In the genomic region with DNA sequence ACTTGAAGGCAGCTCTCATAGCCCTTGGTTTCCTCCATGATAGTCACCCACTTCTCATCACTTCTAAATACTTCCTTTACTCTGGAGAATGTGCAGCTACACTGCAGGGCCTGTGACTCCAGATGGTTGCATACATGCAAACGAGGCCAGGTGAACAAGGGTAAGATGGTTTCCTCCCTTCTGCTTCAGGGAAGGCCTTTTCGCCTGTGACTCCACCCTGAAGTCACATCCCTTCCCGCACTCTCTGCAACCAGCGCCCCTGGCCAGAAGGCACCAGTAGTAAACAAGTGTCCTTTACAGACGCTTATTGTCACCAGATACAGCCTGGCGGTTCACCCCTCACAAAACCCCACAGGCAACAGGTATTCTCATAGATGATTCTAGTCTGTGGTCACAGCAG, we compare ENCODE assay signal across 7 mouse cellular contexts. TPM values are rescaled to one million over a fixed set of nuclear protein-coding genes. Genes with fewer than 3 reads are reported as not detected.
DNase-seq lines count a peak whose midpoint lies in the region; ATAC-seq and TF ChIP-seq lines count a peak whose summit lies in the region.

No protein-coding gene starts in this region.

- no peak for TF ChIP-seq POLR2A in testis, adult 2 months (IDR thresholded peaks at IDR 0.05; ENCODE audit: control insufficient read depth, low read depth, low read length)

- no peaks in the 10 kb centered on the region for H3K27me3 ChIP-seq in testis, adult 2 months (ENCODE audit: control insufficient read depth, insufficient read depth, low read length)
- peaks cover 4% of the 10 kb centered on the region; the same call in 1 of the 2 replicates for H3K27me3 ChIP-seq in heart, embryonic 16.5 days (ENCODE audit: control insufficient read depth, insufficient read depth, low read length)
- peaks cover 24% of the 10 kb centered on the region for H3K27me3 ChIP-seq in liver, postnatal 0 days (ENCODE audit: insufficient read depth, low read length)

- no peak for ATAC-seq in heart, embryonic 16.5 days (replicated peaks; ENCODE audit: extremely low read depth, insufficient read depth, low FRiP score)
- ATAC-seq in liver, postnatal 0 days: no peak

- H3K4me1 ChIP-seq in testis, adult 2 months (ENCODE audit: control insufficient read depth, insufficient read depth, low read length): peaks cover 17% of the 10 kb centered on the region
- peaks cover 28% of the 10 kb centered on the region for H3K4me1 ChIP-seq in heart, embryonic 16.5 days (ENCODE audit: control insufficient read depth, insufficient read depth, low read length)
- H3K4me1 ChIP-seq in liver, postnatal 0 days (ENCODE audit: insufficient read depth): peaks cover 34% of the 10 kb centered on the region

- peak overlapping the region; percentile 96 for H3K4me2 ChIP-seq in heart, embryonic 16.5 days (ENCODE audit: low read depth, low read length)
- H3K4me2 ChIP-seq in liver, postnatal 0 days (ENCODE audit: low read depth, low read length): peak overlapping the region; percentile 71

- DNase-seq in testis, postnatal 14 days (ENCODE audit: low spot score): no peak
- no peak for DNase-seq in liver, postnatal 0 days
- no peak for DNase-seq in frontal cortex, postnatal 10 days (ENCODE audit: low spot score in 2 of 2)
- DNase-seq in thymus, postnatal 0 days (ENCODE audit: low spot score): no peak
- no peak for DNase-seq in thymus, postnatal 14 days

- no peak for TF ChIP-seq EP300 in liver, postnatal 0 days (IDR thresholded peaks at IDR 0.05; ENCODE audit: low read depth)

- peak overlapping the region; percentile 88 for H3K9ac ChIP-seq in heart, embryonic 16.5 days (ENCODE audit: low read length)
- peak overlapping the region; percentile 78 for H3K9ac ChIP-seq in liver, postnatal 0 days (replicated peaks)

- H3K36me3 ChIP-seq in testis, adult 2 months (ENCODE audit: control insufficient read depth, insufficient read depth, low read length): no peaks in the 10 kb centered on the region
- no peaks in the 10 kb centered on the region for H3K36me3 ChIP-seq in heart, embryonic 16.5 days (ENCODE audit: control insufficient read depth, insufficient read depth)
- no peaks in the 10 kb centered on the region for H3K36me3 ChIP-seq in liver, postnatal 0 days (replicated peaks; ENCODE audit: insufficient read depth, low read length)

- H3K4me3 ChIP-seq in testis, adult 2 months (ENCODE audit: control insufficient read depth, low read depth, low read length): peak overlapping the region; percentile 88
- H3K4me3 ChIP-seq in heart, embryonic 16.5 days (ENCODE audit: low read length): peak overlapping the region; percentile 80
- H3K4me3 ChIP-seq in liver, postnatal 0 days (ENCODE audit: low read depth, low read length): peak overlapping the region; percentile 68

- no peaks in the 10 kb centered on the region for H3K9me3 ChIP-seq in heart, embryonic 16.5 days (replicated peaks; ENCODE audit: control insufficient read depth, low read length)
- H3K9me3 ChIP-seq in liver, postnatal 0 days (ENCODE audit: low read length): no peaks in the 10 kb centered on the region

- no peak for TF ChIP-seq CTCF in testis, adult 2 months (IDR thresholded peaks at IDR 0.05; ENCODE audit: control insufficient read depth, insufficient read depth, insufficient replicate concordance, low read depth, low read length)
- TF ChIP-seq CTCF in liver, postnatal 0 days (IDR thresholded peaks at IDR 0.05; ENCODE audit: low read depth): no peak

- 53% methylated on average over 6 of the region's 6 CpGs for WGBS in heart, embryonic 16.5 days
- 51% methylated on average over 6 of the region's 6 CpGs for WGBS in liver, postnatal 0 days (ENCODE audit: insufficient replicate concordance)

- no peak overlapping the region for H3K27ac ChIP-seq in testis, adult 2 months (ENCODE audit: control insufficient read depth, insufficient read depth, low read depth, low read length)
- H3K27ac ChIP-seq in heart, embryonic 16.5 days (ENCODE audit: low read length): peak overlapping the region; percentile 91
- H3K27ac ChIP-seq in liver, postnatal 0 days (ENCODE audit: low read depth): no peak overlapping the region

RNA-seq across cellular contexts. Expression of gene Pxdc1, which starts 2.9 kb away (rescaled TPM):
- 10.3 and 10.7 TPM in 2 replicates for polyA plus RNA-seq in testis, adult 2 months (2012; rRNA removed)
- 19.3 and 21.2 TPM in 2 replicates for polyA plus RNA-seq in heart, embryonic 16.5 days (2015; fragmentation: Nextera tagmentation; extraction: Ambion mirVana)
- 24.8 and 27.7 TPM in 2 replicates for polyA plus RNA-seq in liver, postnatal 0 days (2015; fragmentation: Nextera tagmentation; extraction: Ambion mirVana)
- polyA plus RNA-seq in thymus, postnatal 0 days (2015; fragmentation: Nextera tagmentation; extraction: Ambion mirVana): 4.6 and 6.6 TPM in 2 replicates
